Mouse (Mus musculus) urinary bladder, adult 18-20 months (tissue): ENCODE measurements around the gene Rasgef1a.

Experiments
- DNase-seq, 2 experiments: peaks; one replicate each; pipeline ENCODE4 v3.0.0; 2022; ENCODE audit warnings: low spot score in 2 of 2, mixed read lengths in 2 of 2

The Rasgef1a gene

GRCm38 (mm10) chr6:118134461-118134860, 123.2 kb downstream of the Rasgef1a start:
- no peak for DNase-seq

DNA sequence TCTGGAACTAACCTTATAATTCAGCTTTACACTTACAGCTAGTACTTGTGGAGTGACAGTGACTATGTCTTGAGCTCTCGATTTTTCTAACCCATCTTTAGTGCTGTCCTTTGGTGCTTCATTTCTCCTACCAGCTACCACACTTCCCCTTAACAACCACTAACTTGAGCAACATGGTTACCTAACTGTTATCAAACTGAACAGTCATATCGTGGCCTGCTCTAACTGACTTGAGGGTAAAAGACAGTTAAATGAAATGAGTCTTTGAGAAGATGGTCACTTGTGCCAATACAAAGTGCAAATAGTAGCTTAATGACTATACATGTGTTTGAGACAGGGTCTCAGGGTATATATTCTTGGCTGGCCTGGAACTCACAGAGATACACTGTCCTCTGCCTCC, 125.9 kb downstream of the Rasgef1a start:
- DNase-seq = no peak

- DNase-seq = peak; percentile 93 to 97
Observed at GRCm38 (mm10) chr6:118138731-118139709, 127.8 kb downstream of the Rasgef1a start, which contains the start of gene Csgalnact2. TSS of gene Csgalnact2 (minus strand) at chr6:118139140.

GRCm38 (mm10) chr6:118140961-118141360, 129.7 kb downstream of the Rasgef1a start:
- DNase-seq = no peak
